Mouse (Mus musculus) cerebellum, postnatal 10 days (tissue): ENCODE data around the gene Ropn1l.
A peak's percentile ranks its signal among the peaks of the same experiment; 100 is the strongest.

Experiments
- DNase-seq, 2 experiments: peaks; one replicate each; pipeline ENCODE4 v3.0.0; 2021; ENCODE audit warnings: mixed read lengths in 2 of 2

The Ropn1l gene

GRCm38 (mm10) chr15:31453098-31453916 is at the start of gene Ropn1l:
Gene Ropn1l, minus strand, starts transcription at chr15:31453737.
- DNase-seq: peak; percentile 92 to 95

- no peak for DNase-seq
These were observed 49.5 kb upstream of the Ropn1l start for GRCm38 (mm10) chr15:31502996-31503395.

DNA sequence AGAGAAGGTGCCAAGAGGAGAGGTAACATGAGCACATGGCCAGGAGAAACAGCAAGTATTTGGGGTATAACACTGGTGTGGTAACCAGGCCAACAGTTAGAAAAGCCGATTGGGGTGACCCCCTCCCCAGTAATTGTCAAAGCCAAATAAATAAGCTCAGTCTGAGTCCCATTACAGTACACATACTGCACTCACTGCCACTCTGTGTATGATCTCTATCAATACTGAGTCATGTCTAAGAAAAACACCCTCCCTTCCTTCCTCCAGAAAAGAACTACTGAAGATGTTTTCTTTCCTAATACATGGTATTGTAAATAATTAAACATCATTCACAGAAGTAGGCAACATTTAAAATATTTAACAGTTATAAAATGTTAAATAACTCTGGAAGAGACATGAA is 48.8 kb upstream of the Ropn1l start:
- DNase-seq: peak in 1 of 2 experiments; percentile 18

- no peak for DNase-seq
These were observed 41.3 kb upstream of the Ropn1l start for GRCm38 (mm10) chr15:31494803-31495202.

GRCm38 (mm10) chr15:31494310-31494709 is 40.8 kb upstream of the Ropn1l start:
- DNase-seq: no peak

DNA sequence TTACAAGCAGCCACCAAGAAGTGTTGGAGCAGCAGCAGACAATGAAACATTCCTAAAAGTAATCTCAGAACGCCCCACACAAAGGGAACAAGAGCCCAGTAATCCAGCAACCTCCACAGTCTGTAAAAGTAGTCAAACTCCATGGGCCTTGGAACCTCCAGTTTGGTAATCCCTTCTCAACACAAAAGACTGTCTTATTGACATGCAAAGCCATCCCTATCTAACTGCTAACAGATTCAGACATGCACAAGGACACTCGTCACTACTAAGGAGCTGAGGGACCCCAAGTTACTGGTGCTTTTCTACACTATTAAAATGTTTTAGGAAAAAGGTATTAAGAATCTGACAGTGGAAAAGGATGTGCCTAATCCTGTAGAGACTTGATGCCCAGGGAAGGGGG is 33.9 kb upstream of the Ropn1l start:
- no peak for DNase-seq

DNA sequence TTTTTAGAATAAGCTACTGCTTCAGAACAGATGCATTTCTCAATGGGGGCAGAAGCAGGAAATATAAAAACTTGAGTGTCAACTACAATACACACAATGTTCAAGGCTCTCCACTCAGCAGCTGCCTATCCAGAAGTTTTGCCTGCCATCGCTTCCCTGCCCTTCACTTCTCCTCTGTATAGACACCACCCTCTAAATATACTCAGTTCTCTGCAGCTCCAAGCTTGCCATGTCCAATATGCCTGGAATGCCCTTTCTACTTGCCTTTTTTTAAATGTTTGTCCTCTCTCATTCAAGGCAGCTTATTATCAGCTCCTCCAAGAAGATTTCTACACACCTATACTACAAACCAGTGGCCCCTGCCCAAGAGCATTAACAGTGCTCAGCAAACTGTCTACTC is 23.1 kb upstream of the Ropn1l start:
- no peak for DNase-seq

GRCm38 (mm10) chr15:31472645-31473574 is 19.4 kb upstream of the Ropn1l start:
- no peak for DNase-seq

DNA sequence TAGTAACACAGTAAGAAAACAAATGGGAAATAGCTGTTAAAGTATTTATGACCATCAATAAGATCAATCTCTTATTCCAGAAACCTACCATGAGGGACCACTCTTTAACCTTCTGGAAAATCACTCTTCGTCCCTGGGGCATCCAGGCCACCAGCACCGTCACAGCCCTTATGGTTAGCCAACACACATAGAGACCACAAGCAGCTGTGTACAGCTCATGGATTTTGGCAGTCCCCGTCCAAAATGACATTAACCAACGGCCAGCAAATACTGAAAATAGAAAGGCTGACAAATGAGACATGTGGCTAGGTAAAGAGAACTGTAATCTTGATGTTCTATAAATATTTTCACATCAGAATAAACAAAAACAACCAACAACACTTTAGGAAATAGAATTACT is 18.0 kb upstream of the Ropn1l start:
- no peak for DNase-seq

- DNase-seq: no peak
These were observed 16.0 kb upstream of the Ropn1l start for GRCm38 (mm10) chr15:31469497-31469896.

GRCm38 (mm10) chr15:31468806-31469205 is 15.3 kb upstream of the Ropn1l start:
- DNase-seq: no peak

- no peak for DNase-seq
These were observed 13.2 kb upstream of the Ropn1l start for GRCm38 (mm10) chr15:31466749-31467148.

- no peak for DNase-seq
These were observed 12.8 kb upstream of the Ropn1l start for GRCm38 (mm10) chr15:31466295-31466694.

DNA sequence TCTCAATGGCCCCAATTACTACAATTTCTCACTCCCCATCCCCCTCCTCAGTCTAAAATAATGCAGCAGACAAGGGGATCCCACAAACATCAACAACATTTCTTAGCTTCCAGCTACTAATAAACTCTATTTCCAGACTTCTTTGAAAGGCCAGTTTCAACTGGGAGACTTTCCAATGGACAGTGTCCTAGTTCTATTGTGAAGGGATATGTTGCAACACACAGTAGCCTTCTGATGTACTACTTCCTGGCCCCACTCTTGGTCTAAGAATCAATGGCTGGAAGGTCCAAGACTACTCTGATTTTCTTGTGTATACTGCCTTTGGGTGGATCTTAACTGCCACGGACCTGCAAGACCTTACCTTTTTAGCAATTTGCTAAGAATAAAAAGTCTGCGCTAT is 12.3 kb upstream of the Ropn1l start:
- DNase-seq: no peak

- DNase-seq: no peak
These were observed 7.0 kb upstream of the Ropn1l start for GRCm38 (mm10) chr15:31460571-31460970.

- DNase-seq: no peak
These were observed 4.5 kb upstream of the Ropn1l start for GRCm38 (mm10) chr15:31458081-31458480.

- no peak for DNase-seq
These were observed 2.8 kb upstream of the Ropn1l start for GRCm38 (mm10) chr15:31456381-31456780.

DNA sequence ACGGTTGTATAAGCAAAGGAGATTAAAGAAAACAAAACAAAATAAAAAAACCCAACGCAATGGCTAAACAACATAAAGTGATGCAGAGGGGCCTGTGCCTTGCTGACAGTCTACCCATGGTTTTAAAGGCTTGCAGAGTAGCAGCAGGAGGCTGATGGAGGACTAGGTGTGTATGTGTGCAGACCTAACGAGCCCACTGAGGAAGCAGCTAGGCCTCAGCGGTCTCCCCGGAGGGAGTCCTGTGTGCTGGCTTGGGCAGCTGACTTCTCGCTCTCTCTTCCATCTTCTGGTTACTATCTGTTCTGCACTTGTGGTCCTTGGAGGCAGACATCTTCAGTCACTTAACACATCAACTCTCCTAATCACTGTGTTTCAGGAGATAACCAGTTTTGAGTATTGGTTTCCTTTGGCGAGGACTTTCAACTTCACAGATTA is 1.3 kb upstream of the Ropn1l start:
- no peak for DNase-seq

GRCm38 (mm10) chr15:31454096-31454860 is 741 bp upstream of the Ropn1l start:
- peak; percentile 15 to 19 for DNase-seq

- DNase-seq: no peak
These were observed 1.0 kb downstream of the Ropn1l start for GRCm38 (mm10) chr15:31452336-31453097.

- DNase-seq: no peak
These were observed 3.8 kb downstream of the Ropn1l start for GRCm38 (mm10) chr15:31449772-31450171.

DNA sequence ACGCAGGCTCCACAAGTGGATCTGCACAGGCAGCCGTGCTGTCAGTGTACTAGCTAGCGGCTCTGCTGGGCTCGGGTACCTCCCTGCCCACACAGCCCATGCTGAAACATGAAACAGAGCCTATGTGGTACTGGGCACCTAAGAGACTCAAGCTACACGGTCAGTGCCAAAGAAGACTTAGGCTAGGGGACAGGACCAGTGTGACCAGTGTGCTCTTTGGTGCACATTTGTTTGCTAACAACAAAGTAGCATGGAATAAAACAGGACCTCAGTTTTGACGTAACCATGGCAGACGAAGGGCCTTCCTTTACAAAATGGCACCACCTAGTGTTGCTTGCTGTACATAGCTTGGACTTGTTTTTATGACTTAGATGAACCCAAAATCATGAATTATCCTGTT is 6.4 kb downstream of the Ropn1l start:
- peak; percentile 73 to 78 for DNase-seq
